Mouse (Mus musculus) v-Abl transformed pro-B cells (cell line): ENCODE measurements around the gene 1500015O10Rik.

Experiments
- in situ Hi-C, 2 experiments: fragments of 400-800 bp; cut with MboI; formaldehyde crosslinking; loops; one replicate each; pipeline ENCODE4 v1.15.1; 2025; ENCODE audit not compliant: unreplicated experiment in 2 of 2

1500015O10Rik gene

DNA sequence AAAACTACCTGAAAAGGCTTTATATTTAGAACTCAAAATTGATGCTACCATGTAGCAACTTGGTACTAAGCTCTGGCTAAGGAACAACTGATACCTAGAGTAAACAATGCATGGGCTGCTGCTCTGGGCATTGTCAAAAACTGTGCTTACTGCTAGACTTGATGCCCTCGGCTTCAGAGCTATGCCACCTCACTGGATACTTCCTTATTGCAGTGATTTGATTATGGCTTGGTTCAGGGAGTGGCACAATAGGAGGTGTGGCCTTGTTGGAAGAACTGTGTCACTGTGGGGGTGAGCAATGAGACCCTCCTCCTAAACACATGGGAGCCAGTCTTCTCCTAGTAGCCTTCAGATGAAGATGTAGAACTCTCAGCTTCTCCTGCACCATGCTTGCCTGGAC, 38.9 kb downstream of the 1500015O10Rik start:
- in situ Hi-C loops, result loop anchor here (10.0 to 25.0 kb wide), 6 partner anchors 665 to 1993 kb away; partner anchors contain the start of gene Col3a1 (in 2 of the 2)

DNA sequence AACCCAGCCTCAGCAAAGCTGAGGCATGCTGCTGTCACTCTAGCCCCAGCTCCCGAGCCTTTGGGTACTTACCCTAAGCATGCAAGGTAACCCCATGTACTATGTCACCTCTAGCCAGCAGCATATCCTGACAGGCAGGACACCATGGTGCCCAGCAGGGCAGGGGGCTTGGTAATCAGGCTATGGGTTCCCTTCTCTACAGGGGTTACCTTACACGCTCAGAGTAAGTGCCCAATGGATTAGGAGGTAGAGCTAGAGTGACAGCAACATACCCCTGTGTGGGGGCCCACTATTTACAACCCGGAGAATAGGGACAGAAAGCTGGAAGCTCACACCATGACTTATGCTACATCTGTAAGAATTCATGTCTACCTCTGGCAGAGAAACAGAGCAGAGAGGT, 39.6 kb downstream of the 1500015O10Rik start:
- in situ Hi-C loops, result loop anchor here (25.0 kb wide), 3 partner anchors 1542 to 1992 kb away; partner anchors contain the start of gene Col3a1 (in 1 of the 2)

DNA sequence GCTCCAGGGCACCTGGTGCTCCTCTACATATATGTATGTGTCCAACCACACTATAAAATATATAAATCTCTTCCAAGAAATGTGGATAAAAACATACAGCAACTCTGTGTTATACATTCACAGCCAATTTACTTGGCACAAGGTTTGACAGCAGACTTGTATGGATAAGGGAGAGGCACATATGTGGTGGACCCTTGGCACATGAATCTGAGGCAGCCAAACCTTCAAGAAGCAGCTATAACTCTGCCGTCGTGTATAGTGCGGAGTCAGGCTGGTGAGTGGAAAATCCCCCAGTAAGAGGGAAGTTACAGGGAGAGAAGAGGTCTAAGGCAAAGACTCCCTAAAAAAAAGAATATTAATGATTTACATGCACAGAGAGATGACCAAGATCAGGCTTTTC, 42.3 kb downstream of the 1500015O10Rik start:
- in situ Hi-C loops, result loop anchor here (25.0 kb wide), 3 partner anchors 1540 to 1990 kb away; partner anchors contain the start of gene Col3a1 (in 1 of the 2)

DNA sequence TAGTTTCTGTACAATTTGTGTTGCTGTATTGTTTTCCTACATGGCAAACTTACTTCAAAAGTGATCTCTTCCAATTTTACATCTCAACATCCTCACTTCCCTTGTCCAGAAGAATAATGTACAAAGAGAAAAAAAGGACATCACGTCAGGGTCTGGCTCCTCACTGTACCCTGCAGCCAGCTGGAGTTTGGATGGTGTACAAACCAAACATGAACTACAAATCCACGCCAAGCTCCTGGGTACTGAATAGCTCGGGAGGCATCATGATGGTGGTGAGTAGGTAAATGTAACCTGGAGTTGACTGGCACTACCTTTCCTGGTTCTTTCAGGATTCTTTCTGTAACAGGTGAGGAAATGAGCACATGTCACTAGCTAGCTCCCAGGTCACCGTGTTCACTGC, 43.7 kb downstream of the 1500015O10Rik start:
- in situ Hi-C loops, result loop anchor here (25.0 kb wide), 3 partner anchors 1538 to 1988 kb away; partner anchors contain the start of gene Col3a1 (in 1 of the 2)

DNA sequence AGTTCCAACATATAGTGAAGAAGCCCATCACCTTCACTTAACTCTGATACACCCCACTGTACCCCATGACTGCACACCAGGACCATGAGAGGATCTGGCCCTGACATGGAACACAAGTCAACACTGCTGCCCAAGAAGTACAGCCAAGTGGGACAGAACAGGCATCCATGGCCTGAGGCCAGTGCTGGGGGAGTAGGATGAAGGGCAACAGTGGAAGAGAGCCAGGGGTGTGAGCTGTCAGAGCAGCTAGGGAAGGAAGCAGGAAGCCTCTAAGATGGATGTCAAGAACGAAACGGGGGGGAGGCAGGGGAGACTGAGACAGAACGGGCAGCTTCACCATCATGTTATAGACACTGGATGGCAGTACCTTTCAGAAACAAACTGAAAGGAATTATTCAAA, 45.7 kb downstream of the 1500015O10Rik start:
- in situ Hi-C loops, result no loop called here

DNA sequence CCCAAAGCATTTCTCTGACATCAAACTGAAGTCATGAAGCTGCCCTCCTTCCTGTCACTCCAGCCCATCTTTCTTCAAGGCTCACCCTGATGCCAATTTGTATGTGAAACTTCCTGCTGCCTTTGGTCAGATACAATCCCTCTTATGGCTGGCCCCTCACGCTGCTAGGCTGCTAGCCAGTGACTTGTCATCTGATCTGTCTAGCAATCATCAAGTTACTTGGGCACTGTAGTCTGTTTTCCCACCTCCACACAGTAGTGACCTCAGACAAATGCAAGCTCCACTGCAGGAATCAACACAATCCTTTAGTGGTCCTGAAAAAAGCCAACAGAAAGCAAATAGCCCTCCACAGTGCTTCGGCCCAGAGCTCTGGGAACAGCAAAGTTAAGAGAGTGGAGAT, 50.8 kb downstream of the 1500015O10Rik start:
- in situ Hi-C loops, result no loop called here

DNA sequence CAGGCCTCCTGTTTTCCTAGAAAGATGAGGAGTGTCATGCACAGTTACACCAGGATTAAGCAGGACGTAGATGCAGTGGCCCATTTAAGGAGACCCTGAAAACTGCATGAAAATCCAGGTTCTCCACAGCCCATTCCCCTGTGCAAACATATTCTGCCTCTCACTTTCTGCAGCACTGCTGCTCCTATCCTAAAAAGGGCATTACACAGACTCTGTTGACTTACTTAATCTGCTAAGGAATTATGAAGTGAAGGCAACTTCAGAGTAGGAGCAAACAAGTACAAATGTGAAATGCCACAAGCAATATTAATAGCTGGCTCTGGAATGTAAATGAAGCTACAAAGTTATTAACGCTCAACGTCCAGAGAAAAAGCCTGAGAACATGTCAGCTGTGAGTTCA, 51.3 kb downstream of the 1500015O10Rik start:
- in situ Hi-C loops, result no loop called here

DNA sequence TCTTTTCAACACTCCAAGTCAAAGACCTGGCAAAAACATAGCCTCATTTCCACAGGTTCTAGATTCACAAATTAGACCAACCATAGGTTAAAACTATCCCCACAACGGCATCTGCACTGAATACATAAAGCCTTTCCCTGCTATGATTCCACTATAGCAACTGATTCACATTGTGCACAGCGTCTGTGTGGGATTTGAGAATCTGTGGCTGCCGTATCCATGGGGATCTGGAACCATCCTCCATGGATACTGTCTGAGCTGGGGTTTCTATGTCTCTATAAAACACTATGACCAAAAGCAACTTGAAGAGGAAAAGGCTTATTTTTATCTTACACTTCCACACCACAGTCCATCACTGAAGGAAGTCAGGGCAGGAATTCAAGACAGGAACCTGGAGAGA, 52.3 kb downstream of the 1500015O10Rik start:
- in situ Hi-C loops, result no loop called here

DNA sequence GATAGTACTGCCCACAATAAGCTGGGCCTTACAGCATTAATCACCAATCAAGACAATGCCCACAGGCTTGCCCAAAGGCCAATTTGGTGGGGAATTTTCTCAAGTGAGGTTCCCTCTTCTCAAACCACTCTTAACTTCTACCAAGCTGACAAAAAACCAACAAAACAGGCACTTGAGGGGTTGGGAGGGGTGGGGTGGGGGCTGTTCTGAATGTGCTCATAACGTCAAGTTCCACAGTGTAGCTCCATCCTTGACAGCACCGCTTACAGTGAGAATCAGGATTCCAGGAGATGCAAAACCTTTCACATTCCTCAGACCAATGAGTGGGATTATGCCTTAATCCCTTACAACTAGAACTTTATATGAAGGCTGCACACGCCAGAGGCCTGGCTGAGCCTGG, 52.8 kb downstream of the 1500015O10Rik start:
- in situ Hi-C loops, result no loop called here

DNA sequence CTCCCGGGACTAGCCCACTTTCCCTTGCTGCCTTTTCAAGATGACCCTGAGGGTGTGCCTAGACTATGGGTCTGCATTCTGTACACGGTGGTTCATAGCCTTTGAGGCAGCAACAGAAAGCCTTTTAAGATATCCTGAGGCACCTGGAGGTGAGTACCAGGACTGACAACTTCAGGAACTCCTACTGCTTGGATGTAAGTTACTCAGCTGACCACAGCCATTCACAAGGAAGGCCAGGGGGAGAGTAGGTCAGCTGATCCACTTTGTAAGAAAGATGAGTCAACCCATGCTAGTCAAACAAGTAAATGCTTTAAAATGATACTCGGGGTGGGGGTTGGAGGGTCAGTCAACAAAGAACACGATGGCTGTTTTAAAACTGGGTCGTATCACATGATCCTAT, 54.9 kb downstream of the 1500015O10Rik start:
- in situ Hi-C loops, result no loop called here

DNA sequence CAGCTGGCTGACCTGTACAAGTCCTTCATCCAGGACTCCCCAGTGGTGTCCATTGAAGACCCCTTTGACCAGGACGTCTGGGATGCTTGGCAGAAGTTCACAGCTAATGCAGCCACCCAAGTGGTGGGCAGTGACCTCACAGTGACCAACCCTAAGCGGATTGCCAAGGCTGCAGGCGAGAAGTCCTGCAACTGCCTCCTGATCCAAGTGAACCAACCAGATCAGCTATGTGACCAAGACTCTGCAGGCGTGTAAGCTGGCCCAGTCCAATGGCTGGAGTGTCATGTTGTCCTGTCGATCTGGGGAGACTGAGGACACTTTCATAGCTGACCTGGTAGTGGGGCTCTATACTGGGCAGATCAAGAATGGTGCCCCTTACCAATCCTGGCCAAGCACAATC, 56.3 kb downstream of the 1500015O10Rik start:
- in situ Hi-C loops, result no loop called here

DNA sequence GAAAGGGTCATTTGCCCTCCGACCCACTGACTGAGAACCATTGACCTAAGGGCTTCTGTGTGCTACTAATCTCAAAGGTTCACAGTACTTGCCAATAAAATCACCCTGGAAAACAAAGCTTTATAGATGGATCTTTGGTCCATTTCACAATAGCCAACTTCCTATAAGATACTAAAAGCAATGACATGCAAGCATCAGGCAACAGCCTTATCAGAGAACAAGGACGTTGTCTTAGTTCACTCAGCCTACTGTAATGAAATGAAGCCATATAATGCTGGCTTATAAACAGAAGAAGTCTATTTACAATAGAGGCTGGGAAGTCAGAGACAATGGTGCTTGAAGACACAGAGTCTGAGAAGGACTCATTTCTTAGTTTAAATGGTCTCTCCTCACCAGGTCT, 59.4 kb downstream of the 1500015O10Rik start:
- in situ Hi-C loops, result no loop called here
